Mouse (Mus musculus): ENCODE data around the gene Trip13.

- TF ChIP-seq CTCF (IDR thresholded peaks at IDR 0.05) (no peak), EP300 (IDR thresholded peaks at IDR 0.05) (no peak)
Observed at GRCm38 (mm10) chr13:73886066-73886465, 51.5 kb downstream of the Trip13 start.

Measured in lung, postnatal 0 days (tissue).